In the genomic region with DNA sequence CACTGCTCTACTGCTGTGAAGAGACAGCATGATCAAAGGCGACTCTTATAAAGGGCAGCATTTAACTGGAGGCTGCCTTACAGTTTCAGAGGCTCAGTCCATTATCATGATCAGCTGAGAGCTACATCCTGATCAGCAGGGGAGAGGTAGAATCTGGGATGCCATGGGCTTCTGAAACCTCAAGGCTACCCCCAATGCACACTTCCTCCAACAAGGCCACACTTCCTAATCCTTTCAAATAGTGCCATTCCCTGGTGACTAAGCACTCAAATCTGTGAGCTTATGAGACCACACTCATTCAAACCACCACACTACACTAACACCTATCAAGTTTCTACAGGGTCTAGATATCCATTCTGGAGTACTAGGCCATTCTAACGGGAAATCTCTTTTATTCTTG, we compare ENCODE assay signal across 24 mouse cellular contexts.
DNase-seq lines count a peak whose midpoint lies in the region; ATAC-seq and TF ChIP-seq lines count a peak whose summit lies in the region.
"Had no signal": no experiment of that assay in that cellular context is flagged by ENCODE, and none has a peak within 500 bp of the region (broad histone marks: within the 10 kb centered on the region; RNA-seq: fewer than 3 reads in every experiment).

No protein-coding gene starts in this region.

- no peak for DNase-seq in lung, adult 18-20 months
- no peak for DNase-seq in forebrain, postnatal 0 days
- DNase-seq in gastrocnemius, adult 8-10 months (ENCODE audit: low spot score in 2 of 2), result no peak
- DNase-seq: adrenal gland, postnatal 10 days; cerebellum, postnatal 10 days; heart, adult 11 months; kidney, adult 18-20 months; layer of hippocampus, postnatal 36 days; thymus, adult 18-20 months had no signal

- H3K36me3 ChIP-seq in lung, embryonic 16.5 days (ENCODE audit: control insufficient read depth, insufficient read depth, low read length), result no peaks in the 10 kb centered on the region
- 0 out of 2 replicates have a peak, but pooled peaks cover 6% of the 10 kb centered on the region for H3K36me3 ChIP-seq in limb, embryonic 13.5 days
- H3K36me3 ChIP-seq in forebrain, postnatal 0 days (ENCODE audit: insufficient read depth), result no peaks in the 10 kb centered on the region
- H3K36me3 ChIP-seq in forebrain, embryonic 13.5 days (ENCODE audit: poor library complexity, severe bottlenecking), result no peaks in the 10 kb centered on the region
- H3K36me3 ChIP-seq: forebrain, embryonic 12.5 days; hindbrain, embryonic 15.5 days; midbrain, embryonic 12.5 days; neural tube, embryonic 12.5 days had no signal

- WGBS in lung, embryonic 16.5 days, result 71% methylated on average over 2 of the region's 2 CpGs
- WGBS in limb, embryonic 13.5 days, result 49% methylated on average over 2 of the region's 2 CpGs
- 81% methylated on average over 2 of the region's 2 CpGs for WGBS in forebrain, postnatal 0 days
- WGBS in forebrain, embryonic 13.5 days, result 80% methylated on average over 2 of the region's 2 CpGs

- no peaks in the 10 kb centered on the region for H3K27me3 ChIP-seq in lung, embryonic 16.5 days (ENCODE audit: control insufficient read depth, insufficient read depth, low read depth, low read length)
- no peaks in the 10 kb centered on the region for H3K27me3 ChIP-seq in limb, embryonic 13.5 days
- H3K27me3 ChIP-seq in forebrain, postnatal 0 days (ENCODE audit: insufficient read depth, low read length), result no peaks in the 10 kb centered on the region
- no peaks in the 10 kb centered on the region for H3K27me3 ChIP-seq in forebrain, embryonic 13.5 days
- H3K27me3 ChIP-seq: forebrain, embryonic 12.5 days; heart, embryonic 13.5 days; hindbrain, embryonic 15.5 days; midbrain, embryonic 12.5 days; neural tube, embryonic 12.5 days; Patski had no signal

- H3K9me3 ChIP-seq in lung, embryonic 16.5 days (ENCODE audit: control insufficient read depth, low read length), result peaks cover 4% of the 10 kb centered on the region; the same call in 1 of the 2 replicates
- no peaks in the 10 kb centered on the region for H3K9me3 ChIP-seq in limb, embryonic 13.5 days
- no peaks in the 10 kb centered on the region for H3K9me3 ChIP-seq in forebrain, postnatal 0 days (ENCODE audit: low read length)
- H3K9me3 ChIP-seq in forebrain, embryonic 13.5 days (replicated peaks), result no peaks in the 10 kb centered on the region
- H3K9me3 ChIP-seq: heart, embryonic 13.5 days; hindbrain, embryonic 15.5 days; neural tube, embryonic 12.5 days had no signal

- no peak overlapping the region for H3K9ac ChIP-seq in lung, embryonic 16.5 days (ENCODE audit: low read length)
- H3K9ac ChIP-seq in limb, embryonic 13.5 days, result no peak overlapping the region
- H3K9ac ChIP-seq in forebrain, postnatal 0 days, result no peak overlapping the region
- H3K9ac ChIP-seq in forebrain, embryonic 13.5 days, result no peak overlapping the region
- H3K9ac ChIP-seq: forebrain, embryonic 12.5 days; heart, embryonic 13.5 days; hindbrain, embryonic 15.5 days; lung, embryonic 14.5 days; midbrain, embryonic 12.5 days; neural tube, embryonic 12.5 days had no signal

- peak overlapping the region; percentile 15; the same call in 1 of the 2 replicates for H3K27ac ChIP-seq in lung, embryonic 16.5 days (ENCODE audit: low read length)
- H3K27ac ChIP-seq in limb, embryonic 13.5 days, result peak overlapping the region; percentile 1; the same call in 1 of the 2 replicates
- H3K27ac ChIP-seq in forebrain, postnatal 0 days (ENCODE audit: low read depth, low read length), result no peak overlapping the region
- H3K27ac ChIP-seq in forebrain, embryonic 13.5 days, result no peak overlapping the region
- H3K27ac ChIP-seq: forebrain, embryonic 12.5 days; heart, embryonic 13.5 days; layer of hippocampus, adult 2 months; macrophage; midbrain, embryonic 12.5 days; neural tube, embryonic 12.5 days had no signal

- no peak overlapping the region for H3K4me3 ChIP-seq in lung, embryonic 16.5 days (ENCODE audit: low read length)
- no peak overlapping the region for H3K4me3 ChIP-seq in limb, embryonic 13.5 days
- no peak overlapping the region for H3K4me3 ChIP-seq in forebrain, postnatal 0 days (ENCODE audit: low read depth, low read length)
- no peak overlapping the region for H3K4me3 ChIP-seq in forebrain, embryonic 13.5 days
- H3K4me3 ChIP-seq: forebrain, embryonic 12.5 days; heart, embryonic 13.5 days; hindbrain, embryonic 15.5 days; layer of hippocampus, adult 2 months; midbrain, embryonic 12.5 days; neural tube, embryonic 12.5 days had no signal

- TF ChIP-seq CTCF in forebrain, postnatal 0 days (IDR thresholded peaks at IDR 0.05; ENCODE audit: low read depth), result no peak

- no peak overlapping the region for H3K4me2 ChIP-seq in lung, embryonic 16.5 days (ENCODE audit: low read depth, low read length)
- no peak overlapping the region for H3K4me2 ChIP-seq in limb, embryonic 13.5 days (replicated peaks)
- no peak overlapping the region for H3K4me2 ChIP-seq in forebrain, postnatal 0 days (ENCODE audit: low read depth)
- no peak overlapping the region for H3K4me2 ChIP-seq in forebrain, embryonic 13.5 days
- H3K4me2 ChIP-seq: forebrain, embryonic 12.5 days; heart, embryonic 13.5 days; hindbrain, embryonic 15.5 days; liver, embryonic 11.5 days; lung, embryonic 14.5 days; midbrain, embryonic 12.5 days; neural tube, embryonic 12.5 days had no signal

- no peak for ATAC-seq in lung, embryonic 16.5 days (ENCODE audit: low read depth)
- peak; percentile 34; the same call in 1 of the 2 replicates for ATAC-seq in common myeloid progenitor, adult 5-6 weeks (replicated peaks; ENCODE audit: low read depth, poor library complexity, severe bottlenecking)
- ATAC-seq in limb, embryonic 13.5 days (ENCODE audit: low FRiP score, low read depth), result no peak
- ATAC-seq in forebrain, postnatal 0 days, result no peak
- ATAC-seq in forebrain, embryonic 13.5 days, result no peak
- ATAC-seq: activated CD4-positive, CD25-positive, alpha-beta regulatory T cell, adult 4 months; Patski had no signal

- H3K4me1 ChIP-seq in lung, embryonic 16.5 days (replicated peaks; ENCODE audit: control insufficient read depth, insufficient read depth, low read length), result peaks cover 16% of the 10 kb centered on the region
- H3K4me1 ChIP-seq in limb, embryonic 13.5 days, result peaks cover 52% of the 10 kb centered on the region
- no peaks in the 10 kb centered on the region; the same call in 1 of the 2 replicates for H3K4me1 ChIP-seq in forebrain, postnatal 0 days (ENCODE audit: insufficient read depth)
- H3K4me1 ChIP-seq in forebrain, embryonic 13.5 days, result peaks cover 16% of the 10 kb centered on the region

Comparison
In these comparisons a context has a peak if more than half of its experiments do, and no peak if none do; other contexts are left out.
1. H3K27ac ChIP-seq: peak in lung, embryonic 16.5 days (single experiment) and limb, embryonic 13.5 days (single experiment); none in forebrain, postnatal 0 days (single experiment) and forebrain, embryonic 13.5 days (single experiment).